Mouse (Mus musculus) kidney, adult 2 months (tissue): ENCODE results near the gene Sh3kbp1.

Experiments used
- CTCF ChIP-seq: fragments of 200-500 bp; conservative IDR thresholded peaks from 2 replicates; pipeline ENCODE4 v1.5.1; 2011; ENCODE audit warnings: low read depth, mild to moderate bottlenecking, control low read depth, low read length, moderate library complexity, mixed read lengths; ENCODE audit not compliant: insufficient read depth, insufficient read length
- POLR2A ChIP-seq: fragments of 200-500 bp; IDR thresholded peaks from one replicate; pipeline ENCODE4 v1.6.1; 2011; ENCODE audit warnings: low read depth, low read length, control low read depth

DNA sequence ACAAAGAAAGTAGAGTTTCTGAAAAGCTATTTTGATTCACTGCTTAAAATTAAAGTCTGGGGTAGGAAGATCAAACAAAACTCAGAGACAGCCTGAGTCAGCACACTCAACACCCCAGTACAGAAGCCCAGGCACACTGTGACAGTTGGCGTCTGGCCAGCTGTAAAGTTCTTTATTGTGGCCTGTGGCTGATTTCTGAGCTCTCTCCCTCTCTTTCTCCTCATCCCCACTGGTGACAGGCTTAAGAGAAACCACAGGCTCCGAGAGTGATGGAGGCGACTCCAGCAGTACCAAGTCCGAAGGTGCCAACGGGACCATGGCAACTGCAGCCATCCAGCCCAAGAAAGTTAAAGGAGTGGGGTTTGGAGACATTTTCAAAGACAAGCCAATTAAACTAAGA, 201.1 kb downstream of the Sh3kbp1 start:
- TF ChIP-seq POLR2A: no peak
- TF ChIP-seq CTCF: no peak
